Mouse (Mus musculus) heart, embryonic 11.5 days (tissue): Measurements from ENCODE around the gene Coil. TPM values are rescaled to one million over a fixed set of nuclear protein-coding genes. Genes with fewer than 3 reads are reported as not detected.
"Not testable (repeated sequence)": the region's sequence is repeated elsewhere in the genome, so short reads cannot be mapped to it uniquely, and the experiment has no call there.

Experiments used
- ATAC-seq: fragments of 200-750 bp; cut with Nextera tagmentation; replicated peaks from 2 replicates; pipeline ENCODE4 v1.8.0; 2017; ENCODE audit warnings: moderate library complexity; ENCODE audit not compliant: insufficient number of reproducible peaks, low FRiP score, low TSS enrichment
- H3K27ac ChIP-seq: fragments of 300-500 bp; sonication (generic); 2 replicates; pipeline ENCODE4 v1.5.1; 2014; ENCODE audit warnings: mild to moderate bottlenecking, low read depth, low read length
- H3K27me3 ChIP-seq: fragments of 300-500 bp; sonication (generic); 2 replicates; pipeline ENCODE4 v1.6.1; 2014; ENCODE audit warnings: mild to moderate bottlenecking, low read length, mixed read lengths; ENCODE audit not compliant: control insufficient read depth, insufficient read depth
- H3K36me3 ChIP-seq: fragments of 300-500 bp; sonication (generic); 2 replicates; pipeline ENCODE4 v1.6.1; 2014; ENCODE audit warnings: mild to moderate bottlenecking, low read length, moderate library complexity, mixed read lengths; ENCODE audit not compliant: control insufficient read depth, insufficient read depth
- H3K4me1 ChIP-seq: fragments of 300-500 bp; sonication (generic); 2 replicates; pipeline ENCODE4 v1.6.1; 2014; ENCODE audit warnings: low read length; ENCODE audit not compliant: control insufficient read depth, insufficient read depth
- H3K4me2 ChIP-seq: fragments of 300-500 bp; sonication (generic); 2 replicates; pipeline ENCODE4 v1.6.1; 2014; ENCODE audit warnings: mild to moderate bottlenecking, moderate library complexity
- H3K4me3 ChIP-seq: fragments of 300-500 bp; sonication (generic); 2 replicates; pipeline ENCODE4 v1.5.1; 2014; ENCODE audit warnings: low read depth, low read length
- H3K9ac ChIP-seq: fragments of 300-500 bp; sonication (generic); 2 replicates; pipeline ENCODE4 v1.6.1; 2014; ENCODE audit warnings: mild to moderate bottlenecking, low read depth, low read length, moderate library complexity
- H3K9me3 ChIP-seq: fragments of 300-500 bp; sonication (generic); replicated peaks from 2 replicates; pipeline ENCODE4 v1.6.1; 2016; ENCODE audit warnings: low read length; ENCODE audit not compliant: control insufficient read depth
- WGBS: fragments of 180-500 bp; shearing (Covaris S2); extraction: QIAGEN DNeasy Blood & Tissue Kit; methylation state at CpG from one replicate; pipeline ENCODE4 v1.1.7; 2014; ENCODE audit not compliant: insufficient replicate concordance; 5-methylcytosine and 5-hydroxymethylcytosine counted together
- polyA plus RNA-seq: library from polyadenylated mRNA; unstranded; fragments of >200 nt; fragmentation: Nextera tagmentation; extraction: Ambion mirVana; gene quantifications from 2 replicates; pipeline ENCODE4 v1.2.1, GENCODE M21; 2014

The Coil gene
- polyA plus RNA-seq, 1 experiment from 2014 or later: 9.0 TPM

DNA sequence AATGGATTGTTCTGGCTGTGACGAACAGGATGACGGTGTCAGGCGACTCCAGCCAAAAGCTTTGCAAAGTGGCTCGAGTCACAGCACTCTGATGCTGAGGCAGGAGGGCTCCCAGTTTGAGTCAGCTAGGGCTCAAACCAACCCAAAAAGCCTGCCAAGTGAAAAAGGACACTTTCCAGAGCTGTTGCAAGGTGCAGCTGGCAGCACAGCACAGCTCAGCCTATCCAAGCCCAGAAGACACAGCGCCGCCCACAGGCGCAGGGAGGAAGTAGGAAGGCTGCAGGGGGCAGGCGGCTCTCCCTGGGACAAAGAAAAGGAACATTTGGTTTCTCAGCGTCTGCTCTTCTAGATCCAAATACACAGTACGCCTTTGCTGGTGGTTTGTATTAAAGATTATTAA, 16.6 kb downstream of the Coil start:
- 82% methylated on average over 10 of the region's 10 CpGs for WGBS
- Histone ChIP-seq H3K27ac (no peak overlapping the region), H3K27me3 (no peaks in the 10 kb centered on the region), H3K9me3 (no peaks in the 10 kb centered on the region), H3K9ac (no peak overlapping the region), H3K4me2 (no peak overlapping the region), H3K36me3 (no peaks in the 10 kb centered on the region; the same call in 1 of the 2 replicates), H3K4me3 (no peak overlapping the region), H3K4me1 (no peaks in the 10 kb centered on the region)
- ATAC-seq: no peak

DNA sequence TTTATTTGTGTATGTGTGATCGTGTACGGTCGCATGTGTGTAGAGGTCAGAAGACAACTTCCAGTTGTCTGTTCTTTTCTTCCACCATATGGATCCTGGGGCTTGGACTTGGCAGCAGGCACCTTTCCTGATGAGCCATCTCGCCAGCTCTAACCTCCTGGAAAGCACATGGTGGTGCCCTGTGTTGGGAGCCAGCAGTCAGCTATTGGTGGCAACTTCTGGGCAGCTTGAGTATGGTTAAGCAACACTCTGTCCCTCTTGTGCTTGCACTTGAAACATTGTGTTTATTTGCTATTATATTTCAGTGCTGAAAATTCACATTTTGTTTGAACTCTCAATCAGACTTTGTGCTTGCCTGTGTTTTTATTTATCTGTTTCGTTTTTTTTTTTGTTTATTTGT, 18.9 kb downstream of the Coil start:
- WGBS: 76% methylated on average over 5 of the region's 5 CpGs

DNA sequence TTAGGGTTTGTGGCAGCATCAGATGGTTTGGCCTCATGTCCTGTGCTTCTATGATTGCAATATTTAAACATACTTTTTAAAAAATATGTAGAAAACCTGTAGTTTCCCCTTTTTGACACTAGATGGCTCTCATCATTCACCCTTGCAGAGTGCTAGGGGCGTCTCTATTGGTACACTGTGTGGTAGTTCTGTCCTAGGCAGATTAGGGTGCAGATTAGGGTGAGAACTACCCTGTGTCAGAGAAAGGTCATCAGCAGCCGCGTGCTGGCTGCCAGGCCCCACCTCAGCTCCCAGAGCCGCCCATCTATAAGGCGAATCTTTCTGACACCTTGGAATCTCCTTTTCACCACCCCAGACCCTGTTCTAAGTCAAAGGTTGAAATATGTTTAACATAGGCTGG, 19.5 kb downstream of the Coil start:
- 58% methylated on average over 5 of the region's 5 CpGs for WGBS
- ATAC-seq: no peak

More for the DNA sequence above, 18.9 kb downstream of the Coil start:
- Histone ChIP-seq H3K4me2 (no peak overlapping the region), H3K9me3 (no peaks in the 10 kb centered on the region), H3K9ac (no peak overlapping the region), H3K4me3 (no peak overlapping the region), H3K36me3 (no peaks in the 10 kb centered on the region; the same call in 1 of the 2 replicates), H3K4me1 (peaks cover 4% of the 10 kb centered on the region; the same call in 1 of the 2 replicates), H3K27me3 (no peaks in the 10 kb centered on the region), H3K27ac (no peak overlapping the region)
- no peak for ATAC-seq

DNA sequence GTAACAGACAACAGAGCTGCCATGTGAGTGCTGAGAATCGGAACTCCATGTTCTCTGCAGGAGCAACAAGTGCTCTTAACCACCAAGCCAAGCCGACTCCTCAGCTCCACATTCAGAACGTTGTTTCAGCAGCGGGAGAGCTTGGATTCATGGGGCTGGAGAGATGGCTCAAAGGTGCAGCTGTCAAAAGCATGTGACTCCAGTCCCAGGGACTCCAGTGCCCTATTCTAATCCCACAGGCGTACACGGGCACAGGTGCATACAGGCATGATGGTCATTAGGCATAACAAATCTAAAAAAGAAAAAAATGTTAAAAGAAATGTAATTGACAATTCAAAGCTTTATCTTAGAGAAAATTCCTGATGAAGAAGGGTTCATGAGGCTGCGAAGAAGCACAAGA, 23.1 kb downstream of the Coil start:
- no peak overlapping the region for H3K27ac ChIP-seq
- WGBS: 39% methylated on average over 7 of the region's 7 CpGs
- no peaks in the 10 kb centered on the region for H3K27me3 ChIP-seq
- peaks cover 4% of the 10 kb centered on the region; the same call in 1 of the 2 replicates for H3K4me1 ChIP-seq
- H3K4me2 ChIP-seq: no peak overlapping the region
- ATAC-seq: no peak
- H3K9ac ChIP-seq: no peak overlapping the region
- H3K9me3 ChIP-seq: no peaks in the 10 kb centered on the region
- H3K4me3 ChIP-seq: no peak overlapping the region
- H3K36me3 ChIP-seq: no peaks in the 10 kb centered on the region

More for the DNA sequence above, 19.5 kb downstream of the Coil start:
- Histone ChIP-seq H3K4me1 (peaks cover 4% of the 10 kb centered on the region; the same call in 1 of the 2 replicates), H3K27me3 (no peaks in the 10 kb centered on the region), H3K4me3 (no peak overlapping the region), H3K27ac (no peak overlapping the region), H3K9me3 (no peaks in the 10 kb centered on the region), H3K4me2 (no peak overlapping the region), H3K9ac (no peak overlapping the region), H3K36me3 (no peaks in the 10 kb centered on the region; the same call in 1 of the 2 replicates)

DNA sequence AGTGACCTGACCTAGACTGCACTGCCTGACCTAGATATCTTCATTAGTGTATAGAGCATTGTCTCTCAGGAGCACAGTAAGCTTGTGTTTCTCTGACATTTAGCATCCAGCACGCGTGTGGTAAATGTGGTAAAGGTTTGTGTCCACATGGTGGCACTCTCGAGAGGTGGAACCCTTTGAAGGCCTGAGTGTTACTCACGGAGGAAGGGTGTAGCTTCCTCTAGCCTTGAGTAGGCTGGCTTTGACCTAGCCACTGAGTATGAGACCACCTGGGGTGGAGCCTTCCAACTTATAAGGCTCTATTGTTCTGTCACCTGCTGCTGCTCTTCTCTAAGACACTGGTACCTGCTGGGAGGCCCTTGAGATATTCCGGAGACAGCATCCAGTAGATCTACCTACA, 23.6 kb downstream of the Coil start:
- Histone ChIP-seq H3K27ac (no peak overlapping the region), H3K9me3 (no peaks in the 10 kb centered on the region), H3K4me2 (no peak overlapping the region), H3K4me3 (no peak overlapping the region), H3K27me3 (no peaks in the 10 kb centered on the region), H3K36me3 (no peaks in the 10 kb centered on the region), H3K4me1 (peaks cover 4% of the 10 kb centered on the region; the same call in 1 of the 2 replicates), H3K9ac (no peak overlapping the region)
- ATAC-seq: no peak
- WGBS: 18% methylated on average over 5 of the region's 5 CpGs

DNA sequence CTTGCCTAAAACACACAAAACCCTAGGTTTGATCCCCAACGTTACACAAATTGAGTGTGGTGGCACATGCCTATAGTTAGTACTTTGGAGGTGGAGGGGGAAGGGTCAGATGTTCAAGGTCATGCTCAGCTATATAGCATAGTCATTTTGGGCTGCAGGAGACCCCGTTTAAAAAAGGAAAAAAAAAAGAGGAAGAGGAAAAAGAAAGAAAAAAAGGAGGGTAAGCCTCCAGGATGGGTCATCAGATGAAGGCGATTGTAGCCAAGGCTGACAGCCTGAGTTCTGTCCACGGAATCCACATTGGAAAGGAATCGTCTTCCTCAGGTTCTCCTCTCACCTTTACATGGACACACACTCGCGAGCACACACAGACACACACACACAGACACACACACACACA, 24.4 kb downstream of the Coil start:
- no peak overlapping the region for H3K9ac ChIP-seq
- no peak overlapping the region for H3K27ac ChIP-seq
- 73% methylated on average over 7 of the region's 7 CpGs for WGBS
- no peak for ATAC-seq
- H3K4me3 ChIP-seq: no peak overlapping the region
- H3K27me3 ChIP-seq: no peaks in the 10 kb centered on the region
- H3K4me2 ChIP-seq: no peak overlapping the region
- H3K4me1 ChIP-seq: peaks cover 4% of the 10 kb centered on the region; the same call in 1 of the 2 replicates
- no peaks in the 10 kb centered on the region for H3K9me3 ChIP-seq
- H3K36me3 ChIP-seq: no peaks in the 10 kb centered on the region

DNA sequence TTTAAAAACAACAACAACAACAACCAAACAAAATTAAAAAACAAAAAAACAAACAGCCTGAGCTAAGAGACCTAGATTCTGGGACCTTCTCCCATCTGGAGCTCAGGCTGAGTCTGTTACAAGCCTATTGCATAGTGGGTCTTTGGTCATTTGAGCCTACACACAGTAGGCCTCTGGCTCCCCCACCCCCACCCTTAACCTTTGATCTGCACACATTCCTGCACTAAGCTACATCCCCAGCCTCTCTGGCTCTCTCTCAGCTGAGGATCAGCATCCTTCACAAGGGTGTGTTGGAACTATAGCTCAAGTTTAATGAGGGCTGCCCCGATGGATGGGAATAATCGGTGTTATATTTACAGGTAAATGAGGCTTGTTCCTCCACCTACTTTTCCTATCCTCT, 25.6 kb downstream of the Coil start:
- no peak overlapping the region for H3K9ac ChIP-seq
- H3K27me3 ChIP-seq: no peaks in the 10 kb centered on the region
- no peak overlapping the region for H3K4me2 ChIP-seq
- peaks cover 9% of the 10 kb centered on the region for H3K4me1 ChIP-seq
- H3K9me3 ChIP-seq: no peaks in the 10 kb centered on the region
- no peak overlapping the region for H3K4me3 ChIP-seq
- ATAC-seq: no peak
- H3K36me3 ChIP-seq: no peaks in the 10 kb centered on the region
- no peak overlapping the region; the same call in 1 of the 2 replicates for H3K27ac ChIP-seq
- 85% methylated on average over 2 of the region's 2 CpGs for WGBS

DNA sequence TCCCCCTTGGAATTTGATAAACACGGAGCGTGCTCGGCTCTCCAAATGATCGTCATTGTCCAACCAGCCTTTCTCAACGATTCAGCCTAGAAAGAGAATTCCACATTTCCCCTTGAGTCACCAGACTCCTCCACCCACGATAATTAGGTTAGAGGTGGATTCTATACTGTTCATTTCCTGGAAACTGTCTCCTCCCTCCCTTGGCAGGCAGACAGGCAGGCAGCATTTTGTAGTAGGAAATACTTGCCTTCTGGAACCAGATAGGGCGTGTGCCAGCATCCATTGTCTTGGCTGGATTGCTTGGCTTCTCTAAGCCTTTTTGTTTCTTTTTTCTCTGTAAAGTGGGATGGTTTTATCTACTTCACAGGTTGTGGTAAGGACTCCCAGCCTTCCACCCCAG, 26.4 kb downstream of the Coil start:
- Histone ChIP-seq H3K27me3 (no peaks in the 10 kb centered on the region), H3K27ac (peak overlapping the region; percentile 32; the same call in 1 of the 2 replicates), H3K4me2 (no peak overlapping the region), H3K9me3 (no peaks in the 10 kb centered on the region), H3K9ac (no peak overlapping the region), H3K36me3 (no peaks in the 10 kb centered on the region), H3K4me1 (peaks cover 9% of the 10 kb centered on the region), H3K4me3 (no peak overlapping the region)
- no peak for ATAC-seq
- 66% methylated on average over 7 of the region's 7 CpGs for WGBS

DNA sequence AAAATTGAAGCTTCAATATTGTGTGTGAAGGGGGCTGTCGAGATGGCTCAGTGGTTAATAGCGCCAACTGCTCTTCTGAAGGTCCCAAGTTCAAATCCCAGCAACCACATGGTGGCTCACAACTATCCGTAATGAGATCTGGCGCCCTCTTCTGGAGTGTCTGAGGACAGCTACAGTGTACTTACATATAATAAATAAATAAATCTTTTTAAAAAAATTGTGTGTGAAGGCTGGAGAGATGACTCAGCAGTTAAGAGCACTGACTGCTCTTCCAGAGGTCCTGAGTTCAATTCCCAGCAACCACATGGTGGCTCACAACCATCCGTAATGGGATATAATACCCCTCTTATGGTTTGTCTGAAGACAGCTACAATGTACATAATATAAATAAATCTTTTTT, 27.3 kb downstream of the Coil start:
- not testable (repeated sequence) for H3K9me3 ChIP-seq, H3K36me3 ChIP-seq, H3K27me3 ChIP-seq, H3K4me2 ChIP-seq, H3K27ac ChIP-seq, H3K4me3 ChIP-seq, H3K4me1 ChIP-seq, ATAC-seq, H3K9ac ChIP-seq
- 81% methylated on average over 5 of the region's 5 CpGs for WGBS
